Mouse (Mus musculus) embryonic fibroblast, embryonic 13.5 days (primary cell): ENCODE measurements at regions not wholly inside any gene's neighbourhood (a gene's known extent, or its start where the extent isn't known, plus 50 kb on each side); places are given as distances from the start of the nearest gene placed in this dataset.

Experiments
- CTCF ChIP-seq: IDR thresholded peaks from 2 replicates; pipeline ENCODE4 v1.5.1; 2011; ENCODE audit warnings: mild to moderate bottlenecking, control low read depth, low read length, moderate library complexity, borderline replicate concordance; ENCODE audit not compliant: insufficient read depth
- POLR2A ChIP-seq: IDR thresholded peaks from 2 replicates; pipeline ENCODE4 v1.6.1; 2011; ENCODE audit warnings: low read depth, mild to moderate bottlenecking, control low read depth, low read length, moderate library complexity

DNA sequence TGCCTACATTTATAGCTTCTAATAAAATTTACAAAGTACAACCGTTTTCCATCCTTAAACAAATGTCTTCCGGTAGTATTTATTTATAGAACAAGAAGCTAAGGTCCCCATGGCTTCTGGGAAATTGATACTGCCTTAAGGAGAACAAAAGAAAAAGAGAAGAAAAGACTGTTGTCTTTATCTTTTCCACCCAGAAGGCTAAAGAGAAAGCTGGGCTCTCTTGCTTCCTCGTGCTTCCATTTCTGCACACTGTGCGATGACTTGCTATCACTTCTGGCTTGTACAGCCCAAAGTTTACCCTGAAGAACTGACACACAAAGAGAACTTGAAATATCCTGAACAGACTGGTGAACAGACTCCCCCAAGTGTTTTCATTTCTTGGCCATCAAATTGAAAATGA lies 157.2 kb downstream of the P2ry1 start:
- TF ChIP-seq CTCF (no peak), POLR2A (no peak)
